Mouse (Mus musculus) spleen, postnatal 14 days (tissue): ENCODE results near the gene Thra.
"Not testable (repeated sequence)": the region's sequence is repeated elsewhere in the genome, so short reads cannot be mapped to it uniquely, and the experiment has no call there.

ENCODE experiments used
- DNase-seq, 2 experiments: peaks; one replicate each; pipeline ENCODE4 v3.0.0; 2021 to 2022; ENCODE audit warnings: low spot score in 2 of 2

Thra gene

DNA sequence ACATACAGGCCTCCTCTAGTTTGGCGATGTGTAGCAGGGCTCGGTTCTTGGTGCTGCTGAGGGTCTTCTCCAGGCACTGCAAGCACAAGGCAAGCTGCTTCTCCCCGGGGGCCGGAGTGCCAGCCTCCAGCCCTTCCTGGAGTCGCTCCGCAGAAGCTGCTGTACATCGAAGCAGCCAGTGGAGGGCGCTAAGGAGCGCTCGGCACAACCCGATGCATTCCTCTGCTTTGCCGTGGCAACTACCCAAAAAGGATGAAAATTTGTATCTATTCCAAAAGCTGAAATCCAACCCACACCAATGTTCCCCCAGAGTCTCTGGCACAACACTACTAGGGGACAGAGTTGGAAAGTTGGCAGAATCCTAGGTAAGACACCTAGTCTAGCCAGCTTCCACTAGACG lies 22.5 kb upstream of the Thra start:
- DNase-seq: peak in 1 of 2 experiments; percentile 54

GRCm38 (mm10) chr11:98720756-98721155 lies 19.7 kb upstream of the Thra start:
- no peak for DNase-seq

GRCm38 (mm10) chr11:98721458-98722226 lies 18.8 kb upstream of the Thra start:
- no peak for DNase-seq

GRCm38 (mm10) chr11:98723098-98723497 lies 17.3 kb upstream of the Thra start:
- DNase-seq: no peak

DNA sequence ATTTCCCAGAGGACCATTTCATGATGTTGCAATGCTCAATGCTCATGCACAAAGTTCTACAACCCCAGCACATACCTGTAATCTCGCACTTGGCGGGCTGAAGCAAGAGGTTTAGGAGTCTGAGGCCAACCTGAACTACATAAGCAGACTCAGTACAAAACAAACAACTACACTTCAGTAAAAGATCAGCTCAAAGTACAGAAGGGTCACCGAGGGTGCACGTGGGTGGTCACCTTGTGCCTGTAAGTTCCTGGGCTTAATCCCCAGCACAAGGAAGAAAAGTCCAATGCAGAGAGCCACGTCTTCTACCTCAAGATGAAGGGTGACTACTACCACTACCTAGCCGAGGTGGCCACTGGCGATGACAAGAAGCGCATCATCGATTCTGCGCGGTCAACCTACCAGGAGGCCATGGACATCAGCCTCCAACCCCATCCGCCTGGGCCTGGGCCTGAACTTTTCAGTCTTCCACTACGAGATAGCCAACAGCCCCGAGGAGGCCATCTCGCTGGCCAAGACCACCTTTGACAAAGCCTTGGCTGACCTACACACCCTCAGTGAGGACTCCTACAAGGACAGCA lies 14.4 kb upstream of the Thra start:
- no peak for DNase-seq

DNA sequence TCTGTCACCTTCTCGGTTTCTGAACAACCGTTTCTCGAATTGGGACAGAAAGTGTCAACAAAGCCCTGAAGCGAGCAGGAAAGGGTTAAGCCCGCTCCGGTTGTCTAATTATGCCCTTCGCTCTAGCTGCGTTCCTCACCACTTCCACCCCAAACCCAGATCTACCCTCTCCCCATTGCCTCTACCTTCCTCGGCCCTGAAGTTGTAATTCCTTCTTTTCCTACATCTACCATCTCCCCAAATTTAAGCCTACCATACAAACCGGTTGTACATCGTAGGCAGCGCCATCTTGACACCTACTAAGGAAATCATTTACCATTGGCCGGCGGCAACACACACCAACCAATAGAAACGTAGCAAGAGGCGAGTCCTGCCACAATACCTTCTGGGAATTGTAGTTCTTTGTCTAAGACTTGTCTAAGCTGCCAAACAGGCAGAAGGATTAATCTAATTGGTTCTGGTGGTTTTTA lies 11.3 kb upstream of the Thra start, which contains the start of gene Med24:
Gene Med24, minus strand, starts transcription at position 317 of the 470 bp plus-strand sequence.
- peak; percentile 64 to 77 for DNase-seq

- DNase-seq: no peak
Observed at GRCm38 (mm10) chr11:98730727-98731126, 9.7 kb upstream of the Thra start.

DNA sequence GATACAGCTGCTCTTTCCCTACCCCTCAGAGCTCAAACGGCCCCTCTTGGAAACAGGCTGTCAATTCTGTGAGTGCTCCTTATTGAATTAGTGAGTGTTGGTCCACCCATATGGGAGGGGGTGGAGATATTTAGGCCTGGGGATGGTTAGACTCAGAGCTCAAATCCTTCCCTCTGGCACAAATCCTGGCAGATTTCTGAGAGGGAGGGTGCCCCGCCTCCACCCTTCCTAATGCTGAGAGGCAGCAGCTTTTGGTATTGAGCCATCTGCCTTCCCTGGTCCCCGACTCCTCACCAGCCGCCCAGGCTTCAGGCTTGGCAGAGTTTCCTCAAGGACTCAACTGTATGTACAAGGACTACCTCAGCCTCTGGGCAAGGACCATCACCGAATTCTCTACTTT lies 9.3 kb upstream of the Thra start:
- no peak for DNase-seq

DNA sequence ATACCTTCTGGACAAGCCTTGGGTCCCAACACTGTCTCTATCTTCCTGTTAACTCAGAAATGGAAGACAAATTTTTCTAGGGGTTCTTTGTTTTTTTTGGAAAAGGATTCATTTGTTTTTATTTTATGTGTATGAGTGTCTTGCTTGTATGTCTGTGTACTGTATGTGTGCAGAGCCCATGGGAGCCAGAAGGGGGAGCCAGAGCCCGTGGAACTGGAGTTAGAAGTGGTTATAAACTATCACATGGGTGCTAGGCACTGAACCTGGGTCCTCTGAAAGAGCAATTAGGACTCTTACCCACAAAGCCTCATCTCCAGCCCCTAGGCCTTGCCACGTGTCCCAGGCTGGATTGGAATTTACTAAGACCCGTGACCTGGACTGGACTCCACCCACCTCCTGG lies 6.4 kb upstream of the Thra start:
- no peak for DNase-seq

GRCm38 (mm10) chr11:98735111-98735510 lies 5.3 kb upstream of the Thra start:
- DNase-seq: no peak

DNA sequence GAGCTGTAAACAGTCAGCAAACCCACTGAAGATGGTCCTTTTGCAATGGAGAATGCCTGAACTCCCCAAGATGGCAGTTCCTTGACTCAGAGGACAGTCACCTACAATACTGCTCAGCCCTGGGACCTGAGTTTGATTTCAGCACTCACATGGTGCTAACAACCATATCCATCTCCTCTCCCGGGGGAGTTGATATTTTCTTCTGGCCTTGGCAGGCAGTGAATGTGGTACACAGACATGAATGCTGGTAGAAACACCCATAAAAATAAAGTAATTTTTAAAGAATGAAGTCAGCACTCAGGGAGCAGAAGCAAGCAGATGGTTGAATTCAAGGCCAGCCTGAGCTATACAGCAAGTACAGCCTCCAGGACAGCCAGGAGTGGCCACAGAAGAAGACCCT lies 4.3 kb upstream of the Thra start:
- DNase-seq: no peak

DNA sequence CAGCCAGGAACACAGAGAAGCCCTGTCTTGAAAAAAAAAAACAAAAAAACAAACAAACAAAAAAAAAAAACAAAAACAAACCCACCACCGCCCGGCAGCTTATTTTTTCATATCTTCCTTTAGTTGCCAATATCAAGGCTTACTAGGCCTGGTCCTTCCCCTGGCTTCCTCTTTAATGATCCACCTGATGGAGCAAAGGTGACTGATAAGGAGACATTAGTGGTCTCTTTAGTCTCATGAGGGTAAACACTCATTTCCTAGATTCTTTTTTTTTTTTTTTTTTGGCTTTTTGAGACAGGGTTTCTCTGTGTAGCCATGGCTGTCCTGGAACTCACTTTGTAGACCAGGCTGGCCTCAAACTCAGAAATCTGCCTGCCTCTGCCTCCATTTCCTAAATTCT lies 3.2 kb upstream of the Thra start:
- DNase-seq: not testable (repeated sequence)

- no peak for DNase-seq
Observed at GRCm38 (mm10) chr11:98738428-98738911, 2.0 kb upstream of the Thra start.

- no peak for DNase-seq
Observed at GRCm38 (mm10) chr11:98738925-98739324, 1.5 kb upstream of the Thra start.

GRCm38 (mm10) chr11:98740026-98740392 lies 429 bp upstream of the Thra start:
- no peak for DNase-seq

DNA sequence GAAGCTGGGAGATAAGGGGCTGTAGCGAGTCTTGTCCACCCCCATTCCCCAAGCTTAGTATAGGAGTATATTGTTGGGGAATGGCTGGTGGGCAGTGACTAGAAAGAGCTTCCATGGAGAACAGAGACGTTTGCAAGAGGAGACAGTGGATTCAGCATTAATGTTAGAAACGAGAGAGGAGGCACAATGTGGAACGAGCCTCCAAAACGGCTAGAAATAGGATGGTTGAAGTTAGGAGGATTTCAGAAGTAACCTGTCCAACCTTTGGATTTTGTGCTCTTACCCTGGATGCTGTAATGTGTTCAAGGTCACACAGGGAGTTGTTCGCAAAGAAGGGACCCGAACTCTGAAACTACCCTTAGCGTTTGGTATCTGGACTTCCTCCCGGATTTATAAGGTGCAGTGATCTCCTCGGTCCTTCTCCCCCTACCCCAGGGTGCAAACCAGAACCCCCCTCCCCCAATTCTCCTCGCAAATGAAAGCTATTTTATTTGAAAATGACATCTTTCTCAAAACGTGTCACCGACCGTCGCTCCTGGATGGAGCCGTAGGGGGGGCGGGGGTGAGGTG lies 698 bp downstream of the Thra start:
- no peak for DNase-seq

GRCm38 (mm10) chr11:98741622-98742396 lies 1.4 kb downstream of the Thra start:
- peak; percentile 51 to 68 for DNase-seq

- DNase-seq: no peak
Observed at GRCm38 (mm10) chr11:98742397-98743291, 2.2 kb downstream of the Thra start.

GRCm38 (mm10) chr11:98743655-98744345 lies 3.4 kb downstream of the Thra start:
- no peak for DNase-seq

GRCm38 (mm10) chr11:98744456-98745019 lies 4.1 kb downstream of the Thra start:
- DNase-seq: no peak
